Mouse (Mus musculus) intestine, postnatal 0 days (tissue): ENCODE data around the gene Chd6. TPM values are rescaled to one million over a fixed set of nuclear protein-coding genes. Genes with fewer than 3 reads are reported as not detected.
"Not testable (repeated sequence)": the region's sequence is repeated elsewhere in the genome, so short reads cannot be mapped to it uniquely, and the experiment has no call there.

Experiments
- ATAC-seq: fragments of 200-750 bp; cut with Nextera tagmentation; 2 replicates; pipeline ENCODE4 v1.8.0; 2017; ENCODE audit warnings: mild to moderate bottlenecking, moderate TSS enrichment, moderate library complexity
- H3K27ac ChIP-seq: fragments of 300-500 bp; sonication (generic); 2 replicates; pipeline ENCODE4 v1.5.1; 2014; ENCODE audit warnings: mild to moderate bottlenecking, low read depth, low read length, moderate library complexity
- H3K27me3 ChIP-seq: fragments of 300-500 bp; sonication (generic); replicated peaks from 2 replicates; pipeline ENCODE4 v1.6.1; 2014; ENCODE audit warnings: low read length, mixed read lengths; ENCODE audit not compliant: control insufficient read depth, insufficient read depth
- H3K36me3 ChIP-seq: fragments of 300-500 bp; sonication (generic); 2 replicates; pipeline ENCODE4 v1.6.1; 2014; ENCODE audit warnings: mild to moderate bottlenecking, moderate library complexity; ENCODE audit not compliant: control insufficient read depth, insufficient read depth
- H3K4me1 ChIP-seq: fragments of 300-500 bp; sonication (generic); replicated peaks from 2 replicates; pipeline ENCODE4 v1.6.1; 2014; ENCODE audit warnings: antibody characterized with exemption, low read length, mixed read lengths; ENCODE audit not compliant: control insufficient read depth, insufficient read depth
- H3K4me2 ChIP-seq: fragments of 300-500 bp; sonication (generic); replicated peaks from 2 replicates; pipeline ENCODE4 v1.6.1; 2014; ENCODE audit warnings: low read depth, mild to moderate bottlenecking, moderate library complexity
- H3K4me3 ChIP-seq: fragments of 300-500 bp; sonication (generic); 2 replicates; pipeline ENCODE4 v1.5.1; 2014; ENCODE audit warnings: low read depth, low read length
- H3K9ac ChIP-seq: fragments of 300-500 bp; sonication (generic); 2 replicates; pipeline ENCODE4 v1.6.1; 2014; ENCODE audit warnings: mild to moderate bottlenecking, low read depth, low read length
- H3K9me3 ChIP-seq: fragments of 300-500 bp; sonication (generic); 2 replicates; pipeline ENCODE4 v1.6.1; 2016; ENCODE audit warnings: mixed run types; ENCODE audit not compliant: control insufficient read depth
- CTCF ChIP-seq: sonication (generic); IDR thresholded peaks from 2 replicates; pipeline ENCODE4 v1.5.1; 2016; ENCODE audit warnings: low read depth, mild to moderate bottlenecking, control low read depth, antibody characterized with exemption, moderate library complexity
- WGBS: fragments of 180-500 bp; shearing (Covaris S2); extraction: QIAGEN DNeasy Blood & Tissue Kit; methylation state at CpG from one replicate; pipeline ENCODE4 v1.1.7; 2014; 5-methylcytosine and 5-hydroxymethylcytosine counted together
- polyA plus RNA-seq: library from polyadenylated mRNA; unstranded; fragments of >200 nt; fragmentation: Nextera tagmentation; extraction: Ambion mirVana; gene quantifications from 2 replicates; pipeline ENCODE4 v1.2.1, GENCODE M21; 2015

The Chd6 gene
- polyA plus RNA-seq, 1 experiment from 2014 or later: 8.7 TPM

GRCm38 (mm10) chr2:160962149-160962548 lies 146.7 kb downstream of the Chd6 start:
- ATAC-seq: no peak
- H3K9ac ChIP-seq: no peak overlapping the region
- H3K9me3 ChIP-seq: no peaks in the 10 kb centered on the region
- H3K36me3 ChIP-seq: peaks cover 52% of the 10 kb centered on the region
- no peak overlapping the region for H3K4me2 ChIP-seq
- 88% methylated on average over 1 of the region's 1 CpGs for WGBS
- H3K27ac ChIP-seq: no peak overlapping the region
- H3K4me1 ChIP-seq: no peaks in the 10 kb centered on the region
- no peak overlapping the region for H3K4me3 ChIP-seq
- no peaks in the 10 kb centered on the region for H3K27me3 ChIP-seq
- TF ChIP-seq CTCF: no peak

- Histone ChIP-seq H3K27me3 (no peaks in the 10 kb centered on the region), H3K9me3 (no peaks in the 10 kb centered on the region), H3K27ac (no peak overlapping the region), H3K9ac (no peak overlapping the region), H3K4me3 (no peak overlapping the region), H3K4me2 (no peak overlapping the region), H3K36me3 (peaks cover 52% of the 10 kb centered on the region), H3K4me1 (no peaks in the 10 kb centered on the region)
- WGBS: 73% methylated on average over 6 of the region's 6 CpGs
- TF ChIP-seq CTCF: no peak
- no peak for ATAC-seq
Measured at GRCm38 (mm10) chr2:160960956-160961646, 147.8 kb downstream of the Chd6 start.

GRCm38 (mm10) chr2:160959901-160960300 lies 149.0 kb downstream of the Chd6 start:
- no peak for TF ChIP-seq CTCF
- Histone ChIP-seq H3K27ac (no peak overlapping the region), H3K4me2 (no peak overlapping the region), H3K9me3 (no peaks in the 10 kb centered on the region), H3K36me3 (peaks cover 51% of the 10 kb centered on the region), H3K4me3 (no peak overlapping the region), H3K4me1 (no peaks in the 10 kb centered on the region), H3K9ac (no peak overlapping the region), H3K27me3 (no peaks in the 10 kb centered on the region)
- WGBS: 93% methylated on average over 5 of the region's 5 CpGs
- no peak for ATAC-seq

- WGBS: 93% methylated on average over 5 of the region's 5 CpGs
- Histone ChIP-seq H3K27ac (no peak overlapping the region), H3K4me2 (no peak overlapping the region), H3K9me3 (no peaks in the 10 kb centered on the region), H3K4me3 (no peak overlapping the region), H3K4me1 (no peaks in the 10 kb centered on the region), H3K36me3 (peaks cover 55% of the 10 kb centered on the region), H3K9ac (no peak overlapping the region), H3K27me3 (no peaks in the 10 kb centered on the region)
- peak; percentile 59 for TF ChIP-seq CTCF
- no peak for ATAC-seq
Measured at GRCm38 (mm10) chr2:160958737-160959136, 150.1 kb downstream of the Chd6 start.

GRCm38 (mm10) chr2:160957801-160958200 lies 151.1 kb downstream of the Chd6 start:
- not testable (repeated sequence) for H3K9me3 ChIP-seq, H3K4me1 ChIP-seq, H3K4me3 ChIP-seq, H3K27me3 ChIP-seq, H3K27ac ChIP-seq, H3K4me2 ChIP-seq, ATAC-seq, H3K9ac ChIP-seq
- peaks cover 64% of the 10 kb centered on the region for H3K36me3 ChIP-seq

GRCm38 (mm10) chr2:160957307-160957706 lies 151.6 kb downstream of the Chd6 start:
- H3K36me3 ChIP-seq: peaks cover 66% of the 10 kb centered on the region
- not testable (repeated sequence) for ATAC-seq, H3K9ac ChIP-seq, H3K27ac ChIP-seq, H3K4me3 ChIP-seq, H3K4me1 ChIP-seq, H3K4me2 ChIP-seq, H3K9me3 ChIP-seq, H3K27me3 ChIP-seq

GRCm38 (mm10) chr2:160955331-160955730 lies 153.5 kb downstream of the Chd6 start:
- Histone ChIP-seq H3K36me3 (peaks cover 65% of the 10 kb centered on the region), H3K4me2 (no peak overlapping the region), H3K27me3 (no peaks in the 10 kb centered on the region), H3K9me3 (no peaks in the 10 kb centered on the region), H3K27ac (no peak overlapping the region), H3K9ac (no peak overlapping the region), H3K4me3 (no peak overlapping the region), H3K4me1 (no peaks in the 10 kb centered on the region)
- TF ChIP-seq CTCF: peak; percentile 52
- 71% methylated on average over 7 of the region's 7 CpGs for WGBS
- no peak for ATAC-seq
